Mouse (Mus musculus): ENCODE results near the gene Aipl1. TPM values are rescaled to one million over a fixed set of nuclear protein-coding genes. Genes with fewer than 3 reads are reported as not detected.

The Aipl1 gene
- polyA plus RNA-seq, 2 experiments, result 0.28 TPM; not detected in 1

DNA sequence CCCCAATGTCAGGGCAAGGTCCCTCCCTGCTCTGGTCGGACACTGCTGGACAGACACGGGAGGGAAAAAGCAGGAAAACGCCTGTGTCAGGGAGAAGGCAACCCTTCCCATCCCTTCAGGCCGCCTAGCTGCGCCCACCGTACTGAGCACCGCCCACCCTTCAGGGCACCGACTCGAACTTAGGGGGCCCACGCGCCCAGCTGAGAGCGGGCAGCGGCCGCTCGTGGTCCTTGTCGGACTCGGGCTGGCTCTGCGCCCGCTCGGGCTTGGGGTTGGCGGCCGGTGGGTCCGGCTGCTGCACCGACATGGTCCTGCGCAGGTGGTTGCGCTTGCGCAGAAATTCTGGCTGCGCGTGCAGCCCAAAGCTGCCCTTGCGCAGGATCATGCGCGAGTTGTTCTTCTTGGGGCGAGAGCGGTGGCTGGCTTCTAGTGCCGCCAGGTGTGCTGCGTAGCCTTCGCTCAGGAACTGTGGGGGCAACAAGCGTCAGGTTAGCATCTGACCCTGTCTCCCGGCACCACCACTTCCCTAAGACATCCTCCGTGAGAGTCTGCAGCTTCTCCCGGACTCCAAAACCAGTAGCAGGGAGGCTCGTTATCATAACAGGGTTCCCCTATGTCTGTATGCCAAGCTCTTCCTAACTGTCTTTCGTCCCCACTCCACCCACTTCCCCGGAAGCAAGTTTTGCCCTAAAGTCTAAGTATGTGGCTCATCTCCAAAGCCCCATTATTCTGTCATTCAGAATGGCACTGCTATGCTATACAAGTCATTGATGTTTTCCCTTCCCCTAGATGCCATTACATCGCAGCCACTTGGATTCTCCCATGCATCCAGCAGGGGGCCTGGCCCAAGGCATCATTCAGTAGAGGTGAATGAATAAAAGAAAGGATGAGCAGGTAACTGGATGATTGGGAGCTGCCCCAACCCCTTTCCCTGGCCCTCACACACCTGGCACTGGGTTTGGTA lies 13.9 kb upstream of the Aipl1 start:
- 2% methylated on average over 32 of the region's 45 CpGs for WGBS
- ATAC-seq (ENCODE audit: low FRiP score, low read depth) (peak; percentile 29; the same call in 1 of the 2 replicates), DNase-seq (ENCODE audit: low spot score) (no peak)
- Histone ChIP-seq H3K9me3 (ENCODE audit: control insufficient read depth, low read length) (no peaks in the 10 kb centered on the region), H3K27ac (replicated peaks; ENCODE audit: low read depth, low read length) (no peak overlapping the region), H3K4me2 (replicated peaks; ENCODE audit: low read depth, low read length, severe bottlenecking) (peak overlapping the region; percentile 92), H3K27me3 (ENCODE audit: control insufficient read depth, insufficient read depth, low read length) (peaks cover 9% of the 10 kb centered on the region; the same call in 1 of the 2 replicates), H3K4me3 (replicated peaks; ENCODE audit: low read length) (peak overlapping the region; percentile 51), H3K4me1 (ENCODE audit: control insufficient read depth, insufficient read depth, low read length) (peaks cover 8% of the 10 kb centered on the region), H3K9ac (ENCODE audit: low read depth, low read length, severe bottlenecking) (peak overlapping the region; percentile 45), H3K36me3 (ENCODE audit: control insufficient read depth, insufficient read depth, low read length) (peaks cover 2% of the 10 kb centered on the region)
- TF ChIP-seq POLR2A (IDR thresholded peaks at IDR 0.05; ENCODE audit: borderline replicate concordance, extremely low read depth, insufficient read depth, insufficient read length), result 0 out of 2 replicates have a peak, but pooled peaks have one; percentile 32

GRCm38 (mm10) chr11:72050168-72050894 lies 13.0 kb upstream of the Aipl1 start:
- DNase-seq (ENCODE audit: low spot score) (no peak), ATAC-seq (ENCODE audit: low FRiP score, low read depth) (no peak)
- Histone ChIP-seq H3K4me3 (replicated peaks; ENCODE audit: low read length) (peak overlapping the region; percentile 51), H3K9me3 (ENCODE audit: control insufficient read depth, low read length) (no peaks in the 10 kb centered on the region), H3K4me2 (replicated peaks; ENCODE audit: low read depth, low read length, severe bottlenecking) (peak overlapping the region; percentile 92), H3K27me3 (ENCODE audit: control insufficient read depth, insufficient read depth, low read length) (peaks cover 9% of the 10 kb centered on the region; the same call in 1 of the 2 replicates), H3K9ac (ENCODE audit: low read depth, low read length, severe bottlenecking) (peak overlapping the region; percentile 45), H3K4me1 (ENCODE audit: control insufficient read depth, insufficient read depth, low read length) (peaks cover 8% of the 10 kb centered on the region), H3K27ac (replicated peaks; ENCODE audit: low read depth, low read length) (no peak overlapping the region), H3K36me3 (ENCODE audit: control insufficient read depth, insufficient read depth, low read length) (peaks cover 10% of the 10 kb centered on the region)
- no peak for TF ChIP-seq POLR2A (IDR thresholded peaks at IDR 0.05; ENCODE audit: borderline replicate concordance, extremely low read depth, insufficient read depth, insufficient read length)
- WGBS, result 12% methylated on average over 14 of the region's 14 CpGs

DNA sequence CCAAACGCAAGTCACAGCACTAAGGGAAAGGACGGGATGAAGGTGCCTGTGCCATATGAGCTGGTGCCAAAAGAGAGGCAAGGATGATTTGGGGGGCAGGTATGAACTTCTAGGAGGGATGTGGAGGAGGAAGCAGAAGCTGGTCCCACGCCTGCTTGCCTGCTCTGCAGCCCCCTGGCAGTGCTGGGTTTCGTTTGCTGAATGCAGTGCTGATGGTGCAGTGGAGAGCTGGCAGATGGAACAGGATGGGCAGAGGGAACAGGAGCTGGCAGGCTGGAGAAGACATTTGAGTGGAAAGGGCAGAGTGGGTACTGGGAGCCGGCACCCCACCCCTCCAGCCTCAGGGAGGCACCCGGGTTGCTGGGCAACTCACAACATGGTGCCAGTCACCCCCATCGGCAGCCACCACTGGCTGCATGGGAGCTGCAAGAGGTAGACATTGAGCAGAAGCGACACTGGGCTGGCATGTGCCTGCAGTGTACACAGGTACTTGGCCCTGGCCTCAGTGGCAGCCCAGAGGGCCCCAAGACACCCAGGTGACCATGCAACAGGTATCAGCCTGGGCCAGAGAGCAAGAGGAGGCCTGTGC lies 12.0 kb upstream of the Aipl1 start:
- no peak for DNase-seq (ENCODE audit: low spot score)
- no peak for TF ChIP-seq POLR2A (IDR thresholded peaks at IDR 0.05; ENCODE audit: borderline replicate concordance, extremely low read depth, insufficient read depth, insufficient read length)
- WGBS, result 77% methylated on average over 6 of the region's 8 CpGs

GRCm38 (mm10) chr11:72048730-72049129 lies 11.4 kb upstream of the Aipl1 start:
- no peak for ATAC-seq (ENCODE audit: low FRiP score, low read depth)

More for the DNA sequence above, 12.0 kb upstream of the Aipl1 start:
- no peak overlapping the region for H3K4me2 ChIP-seq (replicated peaks; ENCODE audit: low read depth, low read length, severe bottlenecking)
- H3K27ac ChIP-seq (replicated peaks; ENCODE audit: low read depth, low read length), result no peak overlapping the region
- H3K4me3 ChIP-seq (replicated peaks; ENCODE audit: low read length), result no peak overlapping the region
- ATAC-seq (ENCODE audit: low FRiP score, low read depth), result no peak
- no peaks in the 10 kb centered on the region for H3K9me3 ChIP-seq (ENCODE audit: control insufficient read depth, low read length)
- peaks cover 9% of the 10 kb centered on the region; the same call in 1 of the 2 replicates for H3K27me3 ChIP-seq (ENCODE audit: control insufficient read depth, insufficient read depth, low read length)
- H3K36me3 ChIP-seq (ENCODE audit: control insufficient read depth, insufficient read depth, low read length), result peaks cover 19% of the 10 kb centered on the region
- H3K9ac ChIP-seq (ENCODE audit: low read depth, low read length, severe bottlenecking), result no peak overlapping the region
- peaks cover 8% of the 10 kb centered on the region for H3K4me1 ChIP-seq (ENCODE audit: control insufficient read depth, insufficient read depth, low read length)

DNA sequence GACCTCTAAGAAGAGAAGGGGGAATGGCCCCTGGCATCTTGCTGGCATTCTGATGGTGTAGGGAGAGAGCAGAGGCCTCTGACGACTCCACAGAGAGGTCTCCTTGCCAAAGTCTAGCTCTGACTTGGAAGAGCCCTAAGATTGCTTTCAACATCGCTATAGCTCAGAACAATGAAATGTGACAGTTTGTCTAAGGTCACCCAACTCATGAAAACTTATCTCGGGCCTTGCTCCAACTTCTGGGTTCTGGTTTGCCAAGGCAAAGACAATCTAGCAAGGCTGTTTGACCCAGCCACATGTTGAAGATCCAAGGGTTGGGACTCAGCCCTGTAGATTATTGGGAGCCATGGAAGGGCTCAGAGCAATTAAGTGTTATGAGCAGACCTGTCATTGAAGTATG lies 6.9 kb upstream of the Aipl1 start:
- WGBS, result 95% methylated on average over 3 of the region's 3 CpGs
- Histone ChIP-seq H3K27me3 (ENCODE audit: control insufficient read depth, insufficient read depth, low read length) (no peaks in the 10 kb centered on the region), H3K9me3 (ENCODE audit: control insufficient read depth, low read length) (no peaks in the 10 kb centered on the region), H3K36me3 (ENCODE audit: control insufficient read depth, insufficient read depth, low read length) (peaks cover 19% of the 10 kb centered on the region), H3K4me1 (ENCODE audit: control insufficient read depth, insufficient read depth, low read length) (peaks cover 17% of the 10 kb centered on the region), H3K4me3 (replicated peaks; ENCODE audit: low read length) (no peak overlapping the region), H3K27ac (replicated peaks; ENCODE audit: low read depth, low read length) (no peak overlapping the region), H3K4me2 (replicated peaks; ENCODE audit: low read depth, low read length, severe bottlenecking) (no peak overlapping the region), H3K9ac (ENCODE audit: low read depth, low read length, severe bottlenecking) (no peak overlapping the region)
- no peak for TF ChIP-seq POLR2A (IDR thresholded peaks at IDR 0.05; ENCODE audit: borderline replicate concordance, extremely low read depth, insufficient read depth, insufficient read length)
- ATAC-seq (ENCODE audit: low FRiP score, low read depth) (no peak), DNase-seq (ENCODE audit: low spot score) (no peak)

More at GRCm38 (mm10) chr11:72048730-72049129, 11.4 kb upstream of the Aipl1 start:
- no peak overlapping the region for H3K9ac ChIP-seq (ENCODE audit: low read depth, low read length, severe bottlenecking)
- 63% methylated on average over 6 of the region's 6 CpGs for WGBS
- H3K27me3 ChIP-seq (ENCODE audit: control insufficient read depth, insufficient read depth, low read length), result peaks cover 9% of the 10 kb centered on the region; the same call in 1 of the 2 replicates
- peaks cover 19% of the 10 kb centered on the region for H3K36me3 ChIP-seq (ENCODE audit: control insufficient read depth, insufficient read depth, low read length)
- no peak for TF ChIP-seq POLR2A (IDR thresholded peaks at IDR 0.05; ENCODE audit: borderline replicate concordance, extremely low read depth, insufficient read depth, insufficient read length)
- DNase-seq (ENCODE audit: low spot score), result no peak
- H3K4me3 ChIP-seq (replicated peaks; ENCODE audit: low read length), result no peak overlapping the region
- H3K27ac ChIP-seq (replicated peaks; ENCODE audit: low read depth, low read length), result no peak overlapping the region
- H3K4me2 ChIP-seq (replicated peaks; ENCODE audit: low read depth, low read length, severe bottlenecking), result no peak overlapping the region
- H3K9me3 ChIP-seq (ENCODE audit: control insufficient read depth, low read length), result no peaks in the 10 kb centered on the region
- H3K4me1 ChIP-seq (ENCODE audit: control insufficient read depth, insufficient read depth, low read length), result peaks cover 12% of the 10 kb centered on the region
